Mouse (Mus musculus) ES-Bruce4 (cell line): ENCODE data around the gene Usp6nl. TPM values are rescaled to one million over a fixed set of nuclear protein-coding genes. Genes with fewer than 3 reads are reported as not detected.

Experiments
- H3K27ac ChIP-seq: 2 replicates; pipeline ENCODE4 v1.5.1; 2012; ENCODE audit warnings: low read length, inconsistent platforms; ENCODE audit not compliant: insufficient read depth
- H3K27me3 ChIP-seq: 2 replicates; pipeline ENCODE4 v1.6.1; 2012; ENCODE audit warnings: mild to moderate bottlenecking, low read length, inconsistent platforms; ENCODE audit not compliant: control insufficient read depth, poor library complexity, insufficient read depth, severe bottlenecking
- H3K36me3 ChIP-seq: 2 replicates; pipeline ENCODE4 v1.6.1; 2012; ENCODE audit warnings: inconsistent platforms, mild to moderate bottlenecking, low read length, moderate library complexity; ENCODE audit not compliant: control insufficient read depth, poor library complexity, insufficient read depth, severe bottlenecking
- H3K4me1 ChIP-seq: one replicate; pipeline ENCODE4 v1.8.1; 2011; ENCODE audit warnings: low read length; ENCODE audit not compliant: control insufficient read depth, insufficient read depth
- H3K4me3 ChIP-seq: 2 replicates; pipeline ENCODE4 v1.5.1; 2011; ENCODE audit warnings: low read depth, mild to moderate bottlenecking, low read length
- H3K9ac ChIP-seq: 2 replicates; pipeline ENCODE4 v1.6.1; 2012; ENCODE audit warnings: low read depth, mild to moderate bottlenecking, inconsistent platforms; ENCODE audit not compliant: poor library complexity, severe bottlenecking
- H3K9me3 ChIP-seq: replicated peaks from 2 replicates; pipeline ENCODE4 v1.6.1; 2012; ENCODE audit warnings: mild to moderate bottlenecking, low read length, inconsistent platforms; ENCODE audit not compliant: control insufficient read depth, poor library complexity, insufficient read depth, severe bottlenecking
- CTCF ChIP-seq: IDR thresholded peaks from one replicate; pipeline ENCODE4 v1.8.1; 2011; ENCODE audit warnings: low read depth, low read length
- EP300 ChIP-seq: IDR thresholded peaks from 2 replicates; pipeline ENCODE4 v1.6.1; 2011; ENCODE audit warnings: low read depth, low read length; ENCODE audit not compliant: insufficient read depth
- POLR2A ChIP-seq: IDR thresholded peaks from one replicate; pipeline ENCODE4 v1.8.1; 2011; ENCODE audit warnings: low read length; ENCODE audit not compliant: insufficient read depth
- polyA plus RNA-seq: library from polyadenylated mRNA; stranded (reverse); fragments of >200 nt; gene quantifications from 2 replicates; pipeline ENCODE4 v1.2.4, GENCODE M21; 2011; ENCODE audit warnings: low read depth; ENCODE audit not compliant: missing spikeins, insufficient read depth, insufficient read length

Usp6nl gene
- polyA plus RNA-seq, 1 experiment = 29.5 TPM

DNA sequence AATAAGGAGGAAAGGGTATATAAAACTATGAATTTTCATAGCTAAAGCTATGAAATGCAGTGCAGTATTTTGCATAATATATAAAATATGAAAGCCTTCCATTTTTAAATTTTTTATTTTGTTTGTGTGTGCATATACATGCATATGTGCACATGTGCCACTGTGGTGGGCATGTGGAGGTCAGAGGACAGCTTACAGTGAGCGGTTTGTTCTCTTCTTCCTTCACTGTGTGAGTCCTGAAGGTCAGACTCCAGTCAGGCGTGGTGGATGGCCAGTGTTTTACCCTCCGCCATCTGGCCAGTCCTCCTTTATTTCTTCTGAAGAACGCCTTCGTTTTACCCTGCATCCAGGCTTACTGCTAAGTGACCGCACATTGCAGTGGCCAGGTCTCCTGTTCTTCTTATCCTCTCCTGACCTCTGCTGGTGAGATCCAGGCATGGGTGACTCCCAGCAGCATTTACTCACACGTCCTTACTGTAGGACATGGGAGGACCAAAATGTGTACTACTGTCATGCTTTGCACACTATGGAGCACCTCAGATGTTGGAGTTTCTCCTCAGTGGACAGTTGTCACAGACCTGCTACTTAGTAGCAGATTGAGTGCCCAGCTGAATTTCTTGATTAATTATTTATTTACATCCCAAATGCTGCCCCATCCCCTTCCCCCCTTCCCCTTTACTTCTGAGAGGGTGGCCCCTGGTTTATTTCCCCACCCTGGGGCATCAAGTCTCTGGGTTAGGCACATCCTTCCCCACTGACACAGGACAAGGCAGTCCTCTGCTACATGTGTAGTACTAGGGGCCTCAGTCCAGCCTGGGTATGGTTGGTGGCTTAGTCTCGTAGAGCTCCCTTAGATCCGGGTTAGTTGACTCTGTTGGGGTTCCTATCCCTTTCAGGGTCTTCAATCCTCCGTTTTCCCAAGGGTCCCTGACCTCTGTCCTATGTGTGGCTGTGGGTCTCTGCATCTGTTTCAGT lies 82.9 kb downstream of the Usp6nl start:
- H3K4me3 ChIP-seq = no peak overlapping the region
- no peaks in the 10 kb centered on the region for H3K36me3 ChIP-seq
- no peaks in the 10 kb centered on the region for H3K27me3 ChIP-seq
- peaks cover 3% of the 10 kb centered on the region for H3K4me1 ChIP-seq
- H3K9ac ChIP-seq = no peak overlapping the region
- no peaks in the 10 kb centered on the region for H3K9me3 ChIP-seq
- no peak overlapping the region for H3K27ac ChIP-seq
- TF ChIP-seq EP300 (no peak), CTCF (peak; percentile 80)

DNA sequence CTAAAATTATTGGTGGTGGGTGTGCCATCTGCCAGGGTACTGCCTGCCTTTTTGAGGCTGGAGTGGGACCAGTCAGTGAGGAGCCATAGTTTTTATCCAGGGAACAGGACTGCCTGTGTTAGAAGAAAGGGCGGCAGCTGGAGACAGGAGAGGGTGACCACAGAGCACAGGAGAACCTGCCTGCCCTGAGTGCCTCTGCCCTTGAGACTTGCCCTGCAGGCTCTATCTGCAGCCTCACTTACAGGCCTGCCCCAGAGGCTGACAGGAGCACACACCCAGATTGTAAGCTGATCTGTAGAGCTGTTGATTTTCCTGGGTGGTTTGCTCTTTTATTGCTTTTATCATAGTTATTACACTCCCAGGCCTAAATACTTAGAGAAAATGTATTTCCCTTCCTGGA lies 85.2 kb downstream of the Usp6nl start:
- no peak overlapping the region for H3K9ac ChIP-seq
- no peaks in the 10 kb centered on the region for H3K36me3 ChIP-seq
- H3K27ac ChIP-seq = no peak overlapping the region
- no peaks in the 10 kb centered on the region for H3K27me3 ChIP-seq
- peaks cover 3% of the 10 kb centered on the region for H3K4me1 ChIP-seq
- H3K4me3 ChIP-seq = no peak overlapping the region
- no peak for TF ChIP-seq POLR2A
- TF ChIP-seq CTCF = no peak
- TF ChIP-seq EP300 = no peak
- no peaks in the 10 kb centered on the region for H3K9me3 ChIP-seq

DNA sequence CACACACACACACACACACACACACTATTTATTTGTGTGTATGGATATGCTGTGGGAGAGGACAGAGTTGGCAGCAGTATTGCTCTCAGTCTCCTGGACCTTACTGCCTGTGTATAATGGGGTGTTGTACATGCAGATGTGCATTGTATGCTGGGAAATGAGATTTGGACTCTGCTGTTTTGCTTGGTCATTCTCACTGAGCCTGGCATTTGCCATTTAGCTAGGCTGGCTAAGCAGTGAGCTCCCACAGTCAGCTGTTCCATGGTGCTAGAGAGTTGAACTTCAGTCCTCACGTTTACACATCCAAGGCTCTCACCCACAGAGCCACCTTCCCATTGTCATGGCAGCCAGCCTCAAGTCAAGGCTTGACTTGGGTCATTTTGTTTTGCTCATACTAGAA lies 90.2 kb downstream of the Usp6nl start:
- H3K27ac ChIP-seq = no peak overlapping the region
- H3K9ac ChIP-seq = no peak overlapping the region
- TF ChIP-seq CTCF (no peak), EP300 (no peak), POLR2A (no peak)
- no peaks in the 10 kb centered on the region for H3K9me3 ChIP-seq
- no peaks in the 10 kb centered on the region for H3K4me1 ChIP-seq
- no peaks in the 10 kb centered on the region for H3K27me3 ChIP-seq
- no peak overlapping the region for H3K4me3 ChIP-seq
- no peaks in the 10 kb centered on the region for H3K36me3 ChIP-seq

DNA sequence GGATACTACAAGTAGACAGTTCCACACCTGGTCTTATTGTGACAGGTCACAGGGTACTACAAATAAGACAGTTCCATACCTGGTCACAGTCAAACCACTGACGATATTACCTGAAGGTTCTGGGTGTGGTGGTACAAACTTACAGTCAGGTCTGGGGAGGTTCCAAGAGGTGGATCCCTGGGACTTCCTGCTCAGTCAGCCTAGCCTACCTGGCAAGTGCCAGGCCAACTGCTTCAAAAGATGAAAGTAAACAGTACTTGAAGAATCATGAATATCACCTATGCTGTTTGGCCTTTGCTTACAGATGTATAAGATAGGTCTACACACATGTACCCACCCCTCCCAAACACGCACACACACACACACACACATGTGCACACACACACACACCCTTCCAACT lies 91.3 kb downstream of the Usp6nl start:
- TF ChIP-seq POLR2A = no peak
- no peak for TF ChIP-seq CTCF
- TF ChIP-seq EP300 = no peak
- H3K9ac ChIP-seq = no peak overlapping the region
- no peak overlapping the region for H3K4me3 ChIP-seq
- no peaks in the 10 kb centered on the region for H3K27me3 ChIP-seq
- no peaks in the 10 kb centered on the region for H3K9me3 ChIP-seq
- no peaks in the 10 kb centered on the region for H3K36me3 ChIP-seq
- no peak overlapping the region for H3K27ac ChIP-seq
- H3K4me1 ChIP-seq = no peaks in the 10 kb centered on the region

DNA sequence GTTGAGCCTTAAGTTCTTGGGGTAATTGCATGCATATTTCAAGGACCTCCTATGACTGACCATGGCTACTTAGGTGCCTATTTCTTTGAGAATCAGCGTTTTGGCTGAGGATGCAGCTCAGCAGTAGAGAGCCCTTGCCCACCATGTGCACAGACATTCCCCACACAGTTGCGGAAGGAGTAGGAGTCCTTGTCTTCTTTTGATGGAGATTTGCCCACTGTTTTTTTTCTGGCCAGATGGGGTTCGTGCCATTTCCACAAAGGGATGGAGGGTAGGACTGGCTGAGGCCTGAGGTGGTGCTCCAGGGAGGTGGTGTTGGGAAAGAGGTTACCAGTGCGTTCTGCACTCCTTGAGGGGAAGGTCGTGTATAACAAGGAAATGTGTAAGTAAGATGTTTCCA lies 91.9 kb downstream of the Usp6nl start:
- Histone ChIP-seq H3K9ac (no peak overlapping the region), H3K27ac (no peak overlapping the region), H3K27me3 (no peaks in the 10 kb centered on the region), H3K4me3 (no peak overlapping the region), H3K4me1 (no peaks in the 10 kb centered on the region), H3K36me3 (no peaks in the 10 kb centered on the region), H3K9me3 (no peaks in the 10 kb centered on the region)
- TF ChIP-seq EP300 (no peak), POLR2A (no peak), CTCF (no peak)

DNA sequence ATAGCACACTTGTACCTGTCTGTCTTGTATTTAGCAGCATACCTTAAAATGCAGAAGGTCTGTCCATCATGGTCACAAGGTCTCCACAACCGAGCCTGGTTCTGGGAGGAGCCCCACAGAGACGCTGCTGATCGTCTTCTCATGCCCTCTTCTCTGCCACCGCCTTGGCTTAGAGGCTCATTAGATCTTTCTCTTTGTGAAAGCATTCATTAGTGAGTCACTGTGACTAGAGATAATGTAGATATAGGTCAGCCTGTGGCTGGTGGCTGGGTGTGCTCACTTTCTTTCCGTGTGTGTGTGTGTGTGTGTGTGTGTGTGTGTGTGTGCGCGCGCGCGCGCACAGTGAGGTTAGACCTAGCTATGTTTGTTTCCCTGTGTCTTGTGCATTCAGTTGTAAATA lies 94.7 kb downstream of the Usp6nl start:
- Histone ChIP-seq H3K4me1 (no peaks in the 10 kb centered on the region), H3K9me3 (no peaks in the 10 kb centered on the region), H3K27me3 (no peaks in the 10 kb centered on the region), H3K9ac (no peak overlapping the region), H3K27ac (no peak overlapping the region), H3K36me3 (no peaks in the 10 kb centered on the region), H3K4me3 (no peak overlapping the region)
- TF ChIP-seq POLR2A (no peak), CTCF (no peak), EP300 (no peak)
